19 mouse cellular contexts compared by ENCODE assay signal in the genomic region with DNA sequence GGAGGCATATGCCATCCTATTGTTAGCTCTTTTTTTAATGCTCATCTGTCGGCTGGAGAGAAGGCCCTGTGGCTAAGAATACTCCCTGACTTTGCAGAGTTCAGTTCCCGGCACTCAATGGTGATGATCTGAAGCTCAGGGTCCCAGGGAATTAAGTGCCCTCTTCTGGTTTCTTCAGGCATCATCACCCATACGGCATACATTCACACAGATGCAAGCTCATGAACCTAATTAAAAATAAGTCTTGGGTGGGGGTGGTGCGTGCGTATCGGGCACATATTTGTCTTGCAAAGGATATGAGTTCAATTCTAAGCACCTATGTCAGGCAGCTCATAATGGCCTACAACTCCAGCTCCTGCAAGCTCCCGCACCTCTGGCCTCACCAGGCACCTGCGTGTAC. TPM values are rescaled to one million over a fixed set of nuclear protein-coding genes. Genes with fewer than 3 reads are reported as not detected.
"Had no signal": no experiment of that assay in that cellular context is flagged by ENCODE, and none has a peak within 500 bp of the region (broad histone marks: within the 10 kb centered on the region; RNA-seq: fewer than 3 reads in every experiment).

No protein-coding gene starts in this region.

- H3K9me3 ChIP-seq: kidney, embryonic 15.5 days; limb, embryonic 10.5 days; limb, embryonic 13.5 days; liver, embryonic 12.5 days; liver, embryonic 15.5 days; midbrain, embryonic 12.5 days; midbrain, embryonic 15.5 days; neural tube, embryonic 12.5 days; neural tube, embryonic 15.5 days had no signal

- DNase-seq: kidney, postnatal 14 days; kidney, postnatal 4 days; layer of hippocampus, adult 9-11 months; liver; lung, adult 18-20 months; right cerebral cortex, adult 18-20 months; right cerebral cortex, postnatal 14 days; right cerebral cortex, postnatal 4 days; thymus, postnatal 36 days had no signal

- H3K4me1 ChIP-seq: liver, embryonic 15.5 days had no signal

- H3K27ac ChIP-seq: kidney, embryonic 15.5 days; limb, embryonic 10.5 days; limb, embryonic 13.5 days; liver, embryonic 12.5 days; liver, embryonic 15.5 days; macrophage; midbrain, embryonic 12.5 days; midbrain, embryonic 15.5 days; neural tube, embryonic 12.5 days; neural tube, embryonic 15.5 days had no signal

- H3K4me3 ChIP-seq: kidney, embryonic 15.5 days; limb, embryonic 10.5 days; limb, embryonic 13.5 days; liver, embryonic 12.5 days; liver, embryonic 15.5 days; midbrain, embryonic 12.5 days; midbrain, embryonic 15.5 days; neural tube, embryonic 12.5 days; neural tube, embryonic 15.5 days had no signal

- H3K36me3 ChIP-seq: kidney, embryonic 15.5 days; limb, embryonic 10.5 days; limb, embryonic 13.5 days; liver, embryonic 12.5 days; liver, embryonic 15.5 days; midbrain, embryonic 12.5 days; midbrain, embryonic 15.5 days; neural tube, embryonic 12.5 days; neural tube, embryonic 15.5 days had no signal

- H3K4me2 ChIP-seq: kidney, embryonic 15.5 days; limb, embryonic 13.5 days; liver, embryonic 12.5 days; liver, embryonic 15.5 days; midbrain, embryonic 12.5 days; midbrain, embryonic 15.5 days; neural tube, embryonic 12.5 days; neural tube, embryonic 15.5 days had no signal

- ATAC-seq: liver, embryonic 12.5 days; midbrain, embryonic 15.5 days had no signal

- H3K9ac ChIP-seq: kidney, embryonic 15.5 days; limb, embryonic 13.5 days; liver, embryonic 12.5 days; liver, embryonic 15.5 days; midbrain, embryonic 12.5 days; midbrain, embryonic 15.5 days; neural tube, embryonic 12.5 days; neural tube, embryonic 15.5 days had no signal

- H3K27me3 ChIP-seq: kidney, embryonic 15.5 days; limb, embryonic 13.5 days; liver, embryonic 12.5 days; midbrain, embryonic 12.5 days; midbrain, embryonic 15.5 days; neural tube, embryonic 12.5 days; neural tube, embryonic 15.5 days had no signal

RNA-seq across cellular contexts. Expression of a gene that starts 39.1 kb away (rescaled TPM):
- polyA plus RNA-seq: macrophage had no signal
